Mouse (Mus musculus) forebrain, embryonic 10.5 days (tissue): ENCODE results near the gene Cntnap5b. TPM values are rescaled to one million over a fixed set of nuclear protein-coding genes. Genes with fewer than 3 reads are reported as not detected.

ENCODE experiments used
- DNase-seq: peaks from one replicate; pipeline ENCODE4 v3.0.0-alpha.2; 2017; ENCODE audit warnings: low spot score; ENCODE audit errors: extremely low spot score
- H3K27ac ChIP-seq: fragments of 300-500 bp; sonication (generic); 2 replicates; pipeline ENCODE4 v1.5.1; 2016; ENCODE audit warnings: mild to moderate bottlenecking
- H3K27me3 ChIP-seq: fragments of 300-500 bp; sonication (generic); 2 replicates; pipeline ENCODE4 v1.6.1; 2016; ENCODE audit warnings: mild to moderate bottlenecking; ENCODE audit not compliant: poor library complexity, severe bottlenecking
- H3K36me3 ChIP-seq: fragments of 300-500 bp; sonication (generic); replicated peaks from 2 replicates; pipeline ENCODE4 v1.6.1; 2016; ENCODE audit warnings: mild to moderate bottlenecking, moderate library complexity
- H3K4me1 ChIP-seq: fragments of 300-500 bp; sonication (generic); 2 replicates; pipeline ENCODE4 v1.6.1; 2016
- H3K4me3 ChIP-seq: fragments of 300-500 bp; sonication (generic); 2 replicates; pipeline ENCODE4 v1.5.1; 2016; ENCODE audit warnings: mild to moderate bottlenecking, moderate library complexity
- H3K9me3 ChIP-seq: fragments of 300-500 bp; sonication (generic); 2 replicates; pipeline ENCODE4 v1.6.1; 2016; ENCODE audit warnings: mild to moderate bottlenecking, moderate library complexity
- WGBS: fragments of 180-500 bp; shearing (Covaris S2); methylation state at CpG from one replicate; pipeline ENCODE4 v1.1.7; 2016; 5-methylcytosine and 5-hydroxymethylcytosine counted together
- polyA plus RNA-seq: library from polyadenylated mRNA; unstranded; fragments of >200 nt; fragmentation: Nextera tagmentation; extraction: Ambion mirVana; gene quantifications from 2 replicates; pipeline ENCODE4 v1.2.1, GENCODE M21; 2016

Cntnap5b gene
- polyA plus RNA-seq, 1 experiment from 2014 or later, result 0.06 TPM

GRCm38 (mm10) chr1:100331066-100331465, 558.5 kb downstream of the Cntnap5b start:
- no peak overlapping the region for H3K4me3 ChIP-seq
- H3K27me3 ChIP-seq, result no peaks in the 10 kb centered on the region
- H3K36me3 ChIP-seq, result no peaks in the 10 kb centered on the region
- H3K4me1 ChIP-seq, result peaks cover 1% of the 10 kb centered on the region; the same call in 1 of the 2 replicates
- H3K27ac ChIP-seq, result no peak overlapping the region
- no peaks in the 10 kb centered on the region for H3K9me3 ChIP-seq
- 89% methylated on average over 3 of the region's 3 CpGs for WGBS
- no peak for DNase-seq

GRCm38 (mm10) chr1:100369415-100370113, 597.0 kb downstream of the Cntnap5b start:
- Histone ChIP-seq H3K9me3 (no peaks in the 10 kb centered on the region), H3K27me3 (no peaks in the 10 kb centered on the region), H3K4me3 (no peak overlapping the region), H3K36me3 (no peaks in the 10 kb centered on the region), H3K4me1 (peaks cover 12% of the 10 kb centered on the region), H3K27ac (no peak overlapping the region)
- peak; percentile 21 for DNase-seq
- WGBS, result 72% methylated on average over 5 of the region's 5 CpGs

GRCm38 (mm10) chr1:100386252-100386651, 613.7 kb downstream of the Cntnap5b start:
- 88% methylated on average over 1 of the region's 1 CpGs for WGBS

GRCm38 (mm10) chr1:100394034-100394433, 621.5 kb downstream of the Cntnap5b start:
- Histone ChIP-seq H3K4me3 (no peak overlapping the region), H3K4me1 (no peaks in the 10 kb centered on the region), H3K9me3 (no peaks in the 10 kb centered on the region), H3K27me3 (no peaks in the 10 kb centered on the region), H3K27ac (no peak overlapping the region), H3K36me3 (no peaks in the 10 kb centered on the region)
- no peak for DNase-seq

More at GRCm38 (mm10) chr1:100386252-100386651, 613.7 kb downstream of the Cntnap5b start:
- Histone ChIP-seq H3K27ac (no peak overlapping the region), H3K36me3 (no peaks in the 10 kb centered on the region), H3K27me3 (no peaks in the 10 kb centered on the region), H3K4me1 (no peaks in the 10 kb centered on the region), H3K9me3 (no peaks in the 10 kb centered on the region), H3K4me3 (no peak overlapping the region)
- no peak for DNase-seq

GRCm38 (mm10) chr1:100416658-100417224, 644.2 kb downstream of the Cntnap5b start:
- no peaks in the 10 kb centered on the region for H3K27me3 ChIP-seq
- H3K36me3 ChIP-seq, result no peaks in the 10 kb centered on the region
- no peak overlapping the region for H3K4me3 ChIP-seq
- DNase-seq, result no peak
- no peak overlapping the region for H3K27ac ChIP-seq
- no peaks in the 10 kb centered on the region for H3K9me3 ChIP-seq
- H3K4me1 ChIP-seq, result peaks cover 11% of the 10 kb centered on the region

GRCm38 (mm10) chr1:100430038-100430774, 657.6 kb downstream of the Cntnap5b start:
- H3K9me3 ChIP-seq, result no peaks in the 10 kb centered on the region
- DNase-seq, result no peak
- H3K36me3 ChIP-seq, result no peaks in the 10 kb centered on the region
- H3K27ac ChIP-seq, result no peak overlapping the region
- H3K4me3 ChIP-seq, result no peak overlapping the region
- 93% methylated on average over 1 of the region's 1 CpGs for WGBS
- no peaks in the 10 kb centered on the region for H3K4me1 ChIP-seq
- H3K27me3 ChIP-seq, result no peaks in the 10 kb centered on the region

- no peak for DNase-seq
- 95% methylated on average over 2 of the region's 2 CpGs for WGBS
- Histone ChIP-seq H3K36me3 (no peaks in the 10 kb centered on the region), H3K4me3 (no peak overlapping the region), H3K9me3 (no peaks in the 10 kb centered on the region), H3K27ac (no peak overlapping the region), H3K4me1 (no peaks in the 10 kb centered on the region), H3K27me3 (no peaks in the 10 kb centered on the region)
These were observed 691.3 kb downstream of the Cntnap5b start for GRCm38 (mm10) chr1:100463877-100464276.

- DNase-seq, result no peak
- no peak overlapping the region for H3K27ac ChIP-seq
- no peaks in the 10 kb centered on the region for H3K36me3 ChIP-seq
- WGBS, result 78% methylated on average over 1 of the region's 1 CpGs
- no peaks in the 10 kb centered on the region for H3K9me3 ChIP-seq
- H3K4me3 ChIP-seq, result no peak overlapping the region
- H3K4me1 ChIP-seq, result no peaks in the 10 kb centered on the region
- no peaks in the 10 kb centered on the region for H3K27me3 ChIP-seq
These were observed 692.7 kb downstream of the Cntnap5b start for GRCm38 (mm10) chr1:100465226-100465625.

- no peaks in the 10 kb centered on the region for H3K9me3 ChIP-seq
- H3K36me3 ChIP-seq, result no peaks in the 10 kb centered on the region
- 62% methylated on average over 1 of the region's 1 CpGs for WGBS
- H3K4me3 ChIP-seq, result no peak overlapping the region
- no peaks in the 10 kb centered on the region for H3K27me3 ChIP-seq
- no peaks in the 10 kb centered on the region for H3K4me1 ChIP-seq
- no peak overlapping the region for H3K27ac ChIP-seq
- no peak for DNase-seq
These were observed 695.0 kb downstream of the Cntnap5b start for GRCm38 (mm10) chr1:100467595-100467994.

GRCm38 (mm10) chr1:100509866-100510265, 737.3 kb downstream of the Cntnap5b start:
- Histone ChIP-seq H3K27me3 (no peaks in the 10 kb centered on the region), H3K27ac (no peak overlapping the region), H3K4me3 (no peak overlapping the region), H3K9me3 (no peaks in the 10 kb centered on the region), H3K36me3 (no peaks in the 10 kb centered on the region), H3K4me1 (no peaks in the 10 kb centered on the region)
- DNase-seq, result no peak
